Mouse (Mus musculus) c-Kit-negative CD71-positive TER-119-positive erythroid progenitor cells, embryonic 14.5 days (primary cell): Measurements from ENCODE around the gene Olfr164.

Experiments
- DNase-seq: peaks from one replicate; pipeline ENCODE4 v3.0.0-alpha.2; 2013; ENCODE audit warnings: low read depth, low spot score

Gene Olfr164

DNA sequence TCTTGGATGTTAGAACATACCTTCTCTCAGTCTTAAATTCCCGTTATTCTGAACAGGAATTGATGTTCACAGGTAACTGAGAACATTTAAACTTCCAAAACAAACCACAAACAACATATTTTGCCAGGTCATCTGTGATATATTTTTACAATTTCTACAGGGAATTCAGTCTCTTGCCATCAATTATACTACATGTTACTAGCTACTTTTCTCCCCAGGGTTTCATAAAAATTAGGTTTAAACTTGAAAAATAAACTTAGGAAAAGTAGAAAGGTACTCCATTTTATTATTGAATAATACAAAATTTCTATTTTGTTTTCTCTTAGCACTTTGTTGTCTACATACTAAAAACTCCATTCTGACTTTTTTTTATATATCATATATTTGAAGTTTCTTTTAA is at the start of gene Olfr164:
Gene Olfr164 (minus strand): TSS at position 101 of the 400 bp plus-strand sequence.
- DNase-seq: no peak

DNA sequence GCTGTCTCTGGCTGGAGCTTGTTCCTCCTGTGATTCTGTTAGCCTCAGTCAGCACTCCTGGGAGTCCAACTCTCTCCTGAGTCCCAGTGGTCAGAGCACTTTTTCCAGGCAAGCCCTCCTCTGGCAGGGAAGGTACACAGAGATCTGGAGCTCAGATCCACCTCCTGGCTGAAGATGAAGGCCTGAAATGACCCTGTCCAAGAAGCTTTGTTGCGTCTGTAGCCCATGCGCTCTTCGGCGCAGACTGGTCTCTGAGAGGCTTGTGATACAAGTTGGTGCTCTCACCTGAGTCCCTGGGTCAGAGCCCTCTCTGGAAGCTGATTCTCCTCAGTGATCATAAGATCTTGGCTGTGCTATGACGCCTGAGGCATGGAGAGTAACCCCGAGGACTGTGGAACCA is 35.2 kb upstream of the Olfr164 start:
- DNase-seq: no peak

GRCm38 (mm10) chr16:19263235-19263634 is 50.6 kb downstream of the Olfr164 start:
- no peak for DNase-seq

DNA sequence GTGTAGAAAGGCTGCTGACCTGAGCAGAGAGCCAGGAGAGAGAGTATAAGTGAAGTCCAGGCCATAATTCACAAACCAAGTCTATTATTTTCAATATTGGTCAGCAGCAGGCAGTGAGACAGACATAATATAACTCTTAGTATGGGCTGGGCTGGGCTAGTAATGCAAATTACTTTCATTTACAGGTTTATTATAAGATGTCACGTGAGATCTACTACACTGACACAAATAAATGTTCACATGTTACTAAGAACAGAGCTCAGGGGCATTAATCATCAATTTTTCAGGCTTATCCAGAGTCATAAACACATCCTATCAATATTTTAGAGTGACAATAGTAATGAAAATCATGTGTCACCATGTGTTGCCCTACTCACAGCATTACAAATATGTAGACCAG is 53.1 kb downstream of the Olfr164 start:
- no peak for DNase-seq

DNA sequence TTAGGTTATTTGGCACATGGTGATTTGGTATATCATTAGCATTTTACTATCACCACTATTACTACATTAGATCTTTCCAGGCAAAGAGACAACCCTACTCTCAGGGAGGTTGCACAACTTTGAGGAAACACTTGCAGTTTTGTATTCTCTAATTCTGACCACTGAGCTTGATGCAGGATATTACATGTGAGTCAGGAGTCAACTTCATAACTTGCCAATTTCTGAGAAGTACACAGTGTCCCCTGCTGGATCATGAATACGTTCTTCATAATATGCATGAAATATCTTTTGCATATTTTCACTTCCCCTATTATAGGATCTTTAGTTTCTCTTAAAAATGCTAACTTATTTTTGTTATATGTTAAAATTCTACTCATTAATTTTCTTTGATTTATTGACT is 68.0 kb downstream of the Olfr164 start:
- no peak for DNase-seq

- DNase-seq: no peak
These were observed 72.3 kb downstream of the Olfr164 start for GRCm38 (mm10) chr16:19241539-19242025.

- DNase-seq: no peak
These were observed 72.9 kb downstream of the Olfr164 start for GRCm38 (mm10) chr16:19240792-19241538.

GRCm38 (mm10) chr16:19236719-19237118 is 77.1 kb downstream of the Olfr164 start:
- no peak for DNase-seq
